Mouse (Mus musculus) duodenum, adult 2 months (tissue): ENCODE data around the gene Olfr1263. TPM values are rescaled to one million over a fixed set of nuclear protein-coding genes. Genes with fewer than 3 reads are reported as not detected.

Experiments used
- polyA plus RNA-seq: library from polyadenylated mRNA; depleted of rRNA; stranded (reverse); fragments of >200 nt; gene quantifications from 2 replicates; pipeline ENCODE4 v1.2.3, GENCODE M21; 2012; ENCODE audit warnings: low replicate concordance; rRNA removed

Gene Olfr1263
- polyA plus RNA-seq = not detected in 2 replicates

DNA sequence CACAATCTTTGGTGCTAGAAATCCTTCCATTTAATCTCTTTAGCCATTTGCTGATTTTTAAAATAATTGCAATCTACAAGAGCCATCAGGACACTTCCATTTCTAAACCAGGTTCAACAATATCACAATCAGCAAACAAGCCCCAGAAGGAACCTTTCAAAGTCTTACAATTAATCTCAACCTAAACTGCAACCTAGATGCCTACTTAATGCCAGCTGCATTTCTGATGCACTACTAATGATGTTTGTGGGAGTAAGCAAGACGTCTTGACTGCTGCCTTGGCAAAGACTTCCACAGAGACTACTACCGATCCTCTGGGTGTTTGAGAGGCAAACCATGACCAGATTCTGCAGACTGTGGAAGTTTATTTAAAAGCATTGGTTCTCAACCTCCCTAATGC lies at the start of gene Olfr1263:
Olfr1263 (plus strand) TSS at position 301 of the 400 bp plus-strand sequence.

DNA sequence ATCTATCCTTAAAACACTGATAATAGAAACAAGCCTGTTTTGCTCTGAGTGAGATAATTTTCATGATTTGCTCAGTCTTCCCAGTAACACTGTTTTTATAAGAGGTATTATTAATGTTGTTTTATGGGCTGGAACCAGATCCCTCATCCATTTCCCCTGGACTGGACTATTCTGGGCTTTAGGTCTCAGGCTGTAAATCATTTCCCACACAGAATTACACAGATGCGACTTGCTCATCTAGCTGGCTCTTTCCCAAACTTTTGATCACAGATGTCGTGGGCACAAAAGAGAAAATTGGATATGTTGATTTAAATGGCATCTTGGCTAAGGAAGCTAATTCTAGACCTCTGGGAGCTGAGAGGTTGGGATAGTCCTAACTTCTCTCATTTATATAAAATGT lies 37.7 kb upstream of the Olfr1263 start, which contains the start of gene Olfr1260:
Olfr1260 (plus strand) TSS at position 157 of the 400 bp plus-strand sequence.

DNA sequence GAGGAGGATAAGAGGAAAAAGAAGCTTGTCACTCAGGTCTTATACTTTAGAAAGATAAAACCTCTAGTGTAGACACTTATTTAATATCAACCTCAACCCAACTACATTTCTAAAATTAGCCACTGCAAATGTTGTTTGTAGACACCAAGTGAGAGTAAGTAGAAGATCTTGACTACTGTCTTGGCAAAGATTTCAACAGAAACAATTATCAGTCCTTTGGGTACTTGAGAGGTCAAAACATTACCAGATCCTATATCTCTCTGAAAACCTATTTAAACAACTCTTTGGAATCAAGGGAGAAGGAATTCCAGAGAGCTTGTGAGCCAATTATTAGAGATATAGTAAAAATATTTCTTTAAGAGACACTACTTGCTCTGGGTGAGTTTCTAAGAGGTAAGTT lies 21.0 kb upstream of the Olfr1263 start, which contains the start of gene Olfr1261:
Olfr1261 (plus strand) TSS at position 301 of the 400 bp plus-strand sequence.

DNA sequence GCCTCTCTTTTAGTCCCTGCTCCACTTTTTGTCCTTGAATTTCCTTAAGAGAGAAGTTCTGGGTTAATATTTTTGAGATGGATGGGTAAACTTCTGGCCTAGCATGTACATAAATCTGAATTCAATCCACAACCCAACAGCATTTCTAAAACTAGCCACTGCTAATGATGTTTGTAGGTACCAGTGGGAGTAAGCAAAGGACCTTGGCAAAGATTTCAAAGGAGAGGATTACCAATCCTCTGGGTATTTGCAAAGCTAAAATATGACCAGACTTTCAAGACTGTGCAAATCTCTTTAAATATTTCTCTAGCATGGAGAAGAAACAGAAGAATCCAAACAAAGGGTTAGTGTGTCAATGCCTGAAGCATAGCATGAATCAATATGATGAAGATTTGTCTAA lies 12.1 kb upstream of the Olfr1263 start, which contains the start of gene Olfr1262:
Olfr1262 (plus strand) TSS at position 301 of the 400 bp plus-strand sequence.

DNA sequence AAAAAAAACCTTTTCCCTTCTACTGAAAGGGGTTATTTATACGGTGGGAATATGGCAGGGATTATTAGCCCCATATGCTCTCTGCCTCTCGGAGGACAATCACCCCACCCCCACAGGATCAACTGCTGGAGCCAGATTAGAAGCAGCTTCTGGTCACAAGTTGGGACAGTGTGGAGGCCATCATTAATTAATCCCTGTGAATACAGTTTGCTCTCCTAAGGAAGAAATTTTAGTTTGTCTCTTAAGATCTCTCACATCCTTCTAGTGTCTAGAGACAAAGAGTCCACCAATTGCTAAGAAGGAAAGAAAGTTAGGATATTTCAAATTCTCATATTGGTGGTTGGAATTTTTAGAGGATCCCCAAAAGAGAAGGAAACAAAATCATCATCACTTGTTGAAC lies 13.5 kb downstream of the Olfr1263 start, which contains the start of gene Olfr1264:
Olfr1264 (minus strand) TSS at position 101 of the 400 bp plus-strand sequence.

DNA sequence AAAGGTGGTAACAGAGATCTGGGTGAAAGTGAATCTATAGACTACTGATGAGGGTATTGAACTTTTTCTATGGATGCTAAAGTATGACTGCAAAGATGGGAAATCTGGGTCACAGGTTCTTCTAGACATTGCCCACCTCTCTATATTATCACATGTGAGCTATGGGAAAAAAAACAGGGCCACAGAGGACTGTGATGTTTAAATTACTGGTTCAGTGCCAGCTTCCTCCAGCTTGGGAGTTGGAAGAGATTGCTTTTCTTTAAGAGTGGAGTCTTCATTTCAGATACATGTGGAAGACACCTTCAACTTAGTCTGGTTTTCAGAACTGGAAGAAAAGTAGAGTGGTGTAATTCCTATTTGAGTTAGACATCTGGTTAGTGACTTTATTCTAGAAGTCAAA lies 23.1 kb downstream of the Olfr1263 start, which contains the start of gene Olfr1265:
Olfr1265 (plus strand) TSS at position 301 of the 400 bp plus-strand sequence.

DNA sequence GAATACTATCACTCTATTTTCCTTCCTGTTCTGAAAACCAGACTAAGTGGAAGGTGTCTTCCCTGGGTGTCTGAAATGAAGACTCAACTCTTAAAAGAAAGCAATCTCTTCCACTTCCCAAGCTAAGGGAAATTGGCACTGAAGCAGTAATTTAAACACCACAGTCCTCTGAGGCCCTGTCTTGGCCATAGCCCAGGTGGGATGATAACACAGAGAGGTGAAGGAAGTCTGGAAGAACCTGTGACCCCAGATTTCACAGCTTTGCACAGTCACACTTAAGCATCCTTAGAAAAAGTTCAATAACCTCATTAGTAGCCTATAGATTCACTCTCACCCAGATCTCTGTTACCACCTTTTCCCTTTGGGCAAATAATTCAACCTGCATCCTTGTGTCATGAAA lies 51.6 kb downstream of the Olfr1263 start, which contains the start of gene Olfr140:
Olfr140 (minus strand) TSS at position 101 of the 400 bp plus-strand sequence.

Other genes with a start within 250 kb of the Olfr1263 start
- not detected in 2 replicates for gene Olfr1254, start 218.5 kb upstream of the Olfr1263 start, polyA plus RNA-seq
- gene Olfr1255, start 200.1 kb upstream of the Olfr1263 start, polyA plus RNA-seq = not detected in 2 replicates
- gene Olfr1256, start 170.6 kb upstream of the Olfr1263 start, polyA plus RNA-seq = not detected in 2 replicates
- gene Olfr48, start 163.9 kb upstream of the Olfr1263 start, polyA plus RNA-seq = not detected in 2 replicates
- not detected in 2 replicates for gene Olfr1257, start 133.7 kb upstream of the Olfr1263 start, polyA plus RNA-seq
- gene Olfr1258, start 84.8 kb upstream of the Olfr1263 start, polyA plus RNA-seq = not detected in 2 replicates
- not detected in 2 replicates for gene Olfr1259, start 63.5 kb upstream of the Olfr1263 start, polyA plus RNA-seq
- not detected in 2 replicates for gene Olfr1260, start 37.8 kb upstream of the Olfr1263 start, polyA plus RNA-seq
- gene Olfr1261, start 20.9 kb upstream of the Olfr1263 start, polyA plus RNA-seq = not detected in 2 replicates
- gene Olfr1262, start 12.0 kb upstream of the Olfr1263 start, polyA plus RNA-seq = not detected in 2 replicates
- not detected in 2 replicates for gene Olfr1264, start 13.4 kb downstream of the Olfr1263 start, polyA plus RNA-seq
- gene Olfr1265, start 23.2 kb downstream of the Olfr1263 start, polyA plus RNA-seq = not detected in 2 replicates
- gene Olfr140, start 51.5 kb downstream of the Olfr1263 start, polyA plus RNA-seq = not detected in 2 replicates
- gene Olfr1269, start 109.3 kb downstream of the Olfr1263 start, polyA plus RNA-seq = not detected in 2 replicates
- not detected in 2 replicates for gene Olfr32, start 130.2 kb downstream of the Olfr1263 start, polyA plus RNA-seq
- not detected in 2 replicates for gene Olfr1270, start 141.0 kb downstream of the Olfr1263 start, polyA plus RNA-seq
- not detected in 2 replicates for gene Olfr1506, start 212.4 kb downstream of the Olfr1263 start, polyA plus RNA-seq
- gene Olfr142, start 245.5 kb downstream of the Olfr1263 start, polyA plus RNA-seq = not detected in 2 replicates